Mouse (Mus musculus) liver, adult 2 months (tissue): Measurements from ENCODE around the gene Asb18. TPM values are rescaled to one million over a fixed set of nuclear protein-coding genes. Genes with fewer than 3 reads are reported as not detected.

Experiments used
- DNase-seq: peaks from one replicate; pipeline ENCODE4 v3.0.0-alpha.2; 2011; ENCODE audit warnings: low read depth, low spot score; ENCODE audit errors: extremely low read depth
- H3K27ac ChIP-seq: fragments of 200-500 bp; replicated peaks from 2 replicates; pipeline ENCODE4 v1.5.1; 2012; ENCODE audit warnings: low read depth, mild to moderate bottlenecking, control low read depth, inconsistent platforms, low read length; ENCODE audit not compliant: insufficient read depth
- H3K27me3 ChIP-seq: fragments of 200-500 bp; 2 replicates; pipeline ENCODE4 v1.6.1; 2012; ENCODE audit warnings: mild to moderate bottlenecking, moderate library complexity, low read length, inconsistent platforms; ENCODE audit not compliant: control insufficient read depth, insufficient read depth
- H3K36me3 ChIP-seq: fragments of 200-500 bp; 2 replicates; pipeline ENCODE4 v1.6.1; 2012; ENCODE audit warnings: low read length, inconsistent platforms; ENCODE audit not compliant: control insufficient read depth, insufficient read depth
- H3K4me1 ChIP-seq: fragments of 200-500 bp; 2 replicates; pipeline ENCODE4 v1.6.1; 2011; ENCODE audit warnings: low read length; ENCODE audit not compliant: control insufficient read depth, insufficient read depth
- H3K4me3 ChIP-seq: fragments of 200-500 bp; 2 replicates; pipeline ENCODE4 v1.5.1; 2011; ENCODE audit warnings: low read depth, mild to moderate bottlenecking, control low read depth, low read length, moderate library complexity; ENCODE audit not compliant: insufficient read depth
- H3K79me2 ChIP-seq: fragments of 200-500 bp; 2 replicates; pipeline ENCODE4 v1.6.1; 2012; ENCODE audit warnings: inconsistent platforms, mild to moderate bottlenecking, low read length, moderate library complexity; ENCODE audit not compliant: control insufficient read depth, insufficient read depth
- H3K9ac ChIP-seq: fragments of 200-500 bp; 2 replicates; pipeline ENCODE4 v1.6.1; 2012; ENCODE audit warnings: low read depth, mild to moderate bottlenecking, control low read depth, inconsistent platforms, low read length
- CTCF ChIP-seq: fragments of 200-500 bp; IDR thresholded peaks from 2 replicates; pipeline ENCODE4 v1.5.1; 2011; ENCODE audit warnings: low read depth, low read length, control low read depth
- POLR2A ChIP-seq: fragments of 200-500 bp; IDR thresholded peaks from 2 replicates; pipeline ENCODE4 v1.6.1; 2011; ENCODE audit warnings: low read length, control low read depth; ENCODE audit not compliant: insufficient read depth; ENCODE audit errors: extremely low read depth
- WGBS: fragments of 180-500 bp; shearing (Covaris S2); methylation state at CpG from one replicate; pipeline ENCODE4 v1.1.7; 2018; 5-methylcytosine and 5-hydroxymethylcytosine counted together
- polyA plus RNA-seq: library from polyadenylated mRNA; depleted of rRNA; stranded (reverse); fragments of >200 nt; gene quantifications from 2 replicates; pipeline ENCODE4 v1.2.3, GENCODE M21; 2012
- total RNA-seq: library from RNA; depleted of rRNA; stranded (reverse); fragments of >200 nt; gene quantifications from 2 replicates; pipeline ENCODE4 v1.2.3, GENCODE M21; 2014

Gene Asb18
- total and polyA plus RNA-seq, 2 experiments, result not detected

- Histone ChIP-seq H3K79me2 (no peaks in the 10 kb centered on the region), H3K4me1 (peaks cover 5% of the 10 kb centered on the region; the same call in 1 of the 2 replicates), H3K4me3 (no peak overlapping the region), H3K9ac (no peak overlapping the region), H3K27ac (no peak overlapping the region), H3K36me3 (no peaks in the 10 kb centered on the region), H3K27me3 (peaks cover 8% of the 10 kb centered on the region)
- no peak for DNase-seq
- TF ChIP-seq POLR2A (no peak), CTCF (no peak)
- WGBS, result 80% methylated on average over 12 of the region's 12 CpGs
Observed at GRCm38 (mm10) chr1:89964426-89964825, 50.0 kb downstream of the Asb18 start.

- H3K4me3 ChIP-seq, result no peak overlapping the region
- no peaks in the 10 kb centered on the region for H3K79me2 ChIP-seq
- H3K36me3 ChIP-seq, result no peaks in the 10 kb centered on the region
- H3K4me1 ChIP-seq, result peaks cover 2% of the 10 kb centered on the region; the same call in 1 of the 2 replicates
- no peak overlapping the region for H3K27ac ChIP-seq
- TF ChIP-seq CTCF (no peak), POLR2A (no peak)
- H3K9ac ChIP-seq, result no peak overlapping the region
- DNase-seq, result no peak
- 93% methylated on average over 2 of the region's 2 CpGs for WGBS
- peaks cover 4% of the 10 kb centered on the region for H3K27me3 ChIP-seq
Observed at GRCm38 (mm10) chr1:89963296-89963695, 51.2 kb downstream of the Asb18 start.

DNA sequence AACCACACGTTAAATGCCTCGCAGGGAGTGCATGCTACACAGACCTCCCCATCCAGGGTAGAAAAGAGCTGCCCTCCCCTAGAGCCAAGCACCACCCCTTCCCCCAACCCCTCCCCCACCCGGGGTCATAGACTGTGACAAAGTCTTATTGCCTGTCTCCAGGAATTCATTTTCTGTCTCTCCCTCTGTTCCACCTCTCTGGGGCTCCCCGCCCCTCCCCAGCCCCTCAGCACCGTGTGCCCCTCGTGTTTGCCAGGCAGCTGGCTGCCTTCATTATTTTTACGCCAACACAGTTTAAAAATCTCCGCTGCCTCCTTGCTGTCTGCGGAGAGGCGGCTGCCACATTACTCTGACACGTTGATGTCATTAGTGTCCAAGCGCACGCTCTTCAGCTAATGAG, 52.4 kb downstream of the Asb18 start:
- no peak overlapping the region for H3K4me3 ChIP-seq
- 40% methylated on average over 13 of the region's 13 CpGs for WGBS

DNA sequence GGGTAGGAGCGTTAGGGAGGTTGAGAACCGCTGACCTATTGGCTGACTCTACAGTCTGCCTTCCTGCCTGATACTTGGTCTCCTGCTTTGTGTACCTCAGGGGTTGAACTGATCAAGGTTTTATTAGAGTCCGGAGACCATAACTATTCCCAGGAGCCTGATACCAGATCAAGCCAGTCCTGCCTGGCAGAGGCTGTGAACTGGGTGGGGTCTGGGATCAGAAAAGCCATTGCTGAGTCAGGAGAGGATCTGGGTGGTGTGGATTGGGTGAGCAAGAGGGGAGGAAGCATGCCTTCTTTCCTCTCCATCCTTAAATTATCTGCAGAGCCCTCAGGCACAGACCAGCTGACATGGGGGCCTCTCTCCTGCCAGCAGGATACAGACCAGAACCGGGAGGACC, 55.1 kb downstream of the Asb18 start:
- TF ChIP-seq CTCF (no peak), POLR2A (no peak)
- Histone ChIP-seq H3K27me3 (0 out of 2 replicates have a peak, but pooled peaks cover 3% of the 10 kb centered on the region), H3K9ac (no peak overlapping the region), H3K27ac (no peak overlapping the region), H3K4me1 (no peaks in the 10 kb centered on the region), H3K79me2 (no peaks in the 10 kb centered on the region), H3K36me3 (no peaks in the 10 kb centered on the region), H3K4me3 (no peak overlapping the region)
- DNase-seq, result no peak
- 82% methylated on average over 4 of the region's 4 CpGs for WGBS

More for the DNA sequence above, 52.4 kb downstream of the Asb18 start:
- Histone ChIP-seq H3K27me3 (0 out of 2 replicates have a peak, but pooled peaks cover 3% of the 10 kb centered on the region), H3K9ac (no peak overlapping the region), H3K4me1 (no peaks in the 10 kb centered on the region), H3K27ac (no peak overlapping the region), H3K36me3 (no peaks in the 10 kb centered on the region), H3K79me2 (no peaks in the 10 kb centered on the region)
- TF ChIP-seq POLR2A (no peak), CTCF (no peak)
- no peak for DNase-seq

GRCm38 (mm10) chr1:89943202-89943601, 71.3 kb downstream of the Asb18 start:
- 4% methylated on average over 16 of the region's 16 CpGs for WGBS
- no peaks in the 10 kb centered on the region for H3K79me2 ChIP-seq

DNA sequence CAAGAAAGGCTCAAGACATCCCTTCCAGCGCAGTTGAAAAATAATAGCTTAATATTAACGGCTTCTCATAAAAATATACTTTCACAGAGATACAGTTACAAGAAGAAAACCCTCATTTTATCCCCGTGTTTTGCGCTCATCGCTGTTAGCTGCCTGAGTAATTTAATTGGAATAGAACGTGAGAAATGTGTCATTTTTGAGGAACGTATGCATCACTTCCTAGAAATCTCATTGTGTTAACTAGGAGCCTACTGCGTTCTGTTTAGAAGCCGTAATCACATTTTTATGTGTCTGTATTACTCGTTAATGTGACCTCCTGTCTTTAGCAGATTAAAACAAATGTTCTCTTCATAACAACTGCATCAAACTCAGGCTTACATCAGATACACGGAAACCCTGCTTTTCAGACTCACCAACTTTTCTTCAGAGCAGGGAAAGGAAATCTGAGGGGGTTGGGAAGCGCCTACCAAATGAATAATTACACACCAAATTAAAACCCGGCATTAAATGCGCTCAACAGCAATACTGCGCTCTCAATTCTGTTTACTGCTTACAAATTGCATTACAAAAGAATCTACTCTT, 72.0 kb downstream of the Asb18 start:
- no peaks in the 10 kb centered on the region for H3K79me2 ChIP-seq
- TF ChIP-seq CTCF (no peak), POLR2A (no peak)
- H3K4me1 ChIP-seq, result 0 out of 2 replicates have a peak, but pooled peaks cover 1% of the 10 kb centered on the region
- no peaks in the 10 kb centered on the region for H3K36me3 ChIP-seq
- H3K9ac ChIP-seq, result no peak overlapping the region
- 18% methylated on average over 15 of the region's 15 CpGs for WGBS
- no peak overlapping the region for H3K4me3 ChIP-seq
- peaks cover 16% of the 10 kb centered on the region; the same call in 1 of the 2 replicates for H3K27me3 ChIP-seq
- H3K27ac ChIP-seq, result no peak overlapping the region
- no peak for DNase-seq

More at GRCm38 (mm10) chr1:89943202-89943601, 71.3 kb downstream of the Asb18 start:
- TF ChIP-seq CTCF (peak; percentile 94), POLR2A (no peak)
- Histone ChIP-seq H3K27me3 (peaks cover 14% of the 10 kb centered on the region; the same call in 1 of the 2 replicates), H3K4me3 (no peak overlapping the region), H3K9ac (no peak overlapping the region), H3K4me1 (0 out of 2 replicates have a peak, but pooled peaks cover 1% of the 10 kb centered on the region), H3K27ac (no peak overlapping the region), H3K36me3 (no peaks in the 10 kb centered on the region)
- DNase-seq, result peak; percentile 42
